Mouse (Mus musculus) right cerebral cortex, postnatal 4 days (tissue): ENCODE data around the gene Syt8.
"Not testable (repeated sequence)": the region's sequence is repeated elsewhere in the genome, so short reads cannot be mapped to it uniquely, and the experiment has no call there.

Experiments
- DNase-seq: peaks from one replicate; pipeline ENCODE4 v3.0.0-alpha.2; 2022

Syt8 gene

GRCm38 (mm10) chr7:142434137-142434865 lies at the start of gene Syt8:
Syt8 (plus strand) TSS chr7:142434850.
- DNase-seq: no peak

DNA sequence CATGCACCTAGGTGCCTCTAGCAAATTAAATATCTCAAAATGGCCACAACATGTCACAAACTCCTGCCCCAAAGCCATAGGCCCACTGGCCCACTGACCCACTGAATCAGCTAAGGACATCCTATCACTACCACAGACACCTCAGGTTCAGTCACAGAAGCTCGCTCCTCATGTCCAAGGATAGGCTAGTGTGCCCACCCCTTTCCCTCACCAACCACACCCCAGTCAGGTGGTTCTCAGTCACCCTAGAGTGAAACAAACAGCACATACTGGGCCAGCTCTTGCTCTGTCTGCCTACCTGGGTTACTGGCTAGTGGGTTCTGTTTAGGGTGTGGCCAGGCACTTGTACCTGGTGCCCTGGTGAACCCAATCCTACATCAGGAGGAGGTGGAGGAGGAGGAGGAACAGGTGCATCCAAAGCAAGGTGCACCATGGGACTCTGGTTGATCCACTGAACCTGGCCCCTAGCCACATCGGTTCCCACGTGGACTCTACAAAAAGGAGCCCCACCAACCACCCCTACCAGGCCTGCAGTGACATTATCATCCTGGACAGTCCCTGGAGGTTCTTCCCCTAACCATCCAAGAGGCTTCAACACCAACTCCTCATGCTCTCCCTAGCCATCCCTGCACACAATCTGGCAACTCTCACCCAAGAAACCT lies 48.8 kb upstream of the Syt8 start:
- DNase-seq: no peak

DNA sequence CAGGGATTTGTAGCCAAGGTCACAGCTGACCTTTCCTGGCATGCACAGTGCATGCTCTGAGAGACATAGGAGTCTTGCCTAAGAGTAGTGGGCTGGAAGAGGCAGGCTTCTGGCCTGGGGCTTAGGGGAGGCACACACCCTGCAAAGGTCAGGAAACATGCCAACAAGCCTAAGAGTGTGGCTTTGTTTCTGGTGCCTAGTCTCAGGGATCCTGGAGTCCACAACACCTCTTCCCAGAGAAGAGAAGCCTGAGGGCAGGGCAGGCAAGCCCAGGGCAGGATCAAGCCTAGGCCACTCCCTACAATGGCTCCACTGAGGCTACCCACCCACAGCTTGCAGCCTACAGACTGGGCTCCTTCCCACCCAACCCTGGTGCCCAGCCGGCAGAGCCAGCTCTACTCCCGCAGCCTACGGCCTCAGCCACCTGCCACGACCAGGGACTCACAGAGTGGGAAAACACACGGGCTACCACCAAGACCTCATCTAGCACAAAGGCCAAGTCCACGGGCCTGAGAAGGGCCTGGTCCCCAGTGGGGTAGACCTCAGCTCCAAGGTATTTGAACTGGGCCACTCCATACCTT lies 47.9 kb upstream of the Syt8 start:
- DNase-seq: no peak

- peak; percentile 95 for DNase-seq
Observed at GRCm38 (mm10) chr7:142387419-142388148, 47.1 kb upstream of the Syt8 start, which contains the start of gene Ctsd. Ctsd (minus strand) TSS chr7:142388038.

DNA sequence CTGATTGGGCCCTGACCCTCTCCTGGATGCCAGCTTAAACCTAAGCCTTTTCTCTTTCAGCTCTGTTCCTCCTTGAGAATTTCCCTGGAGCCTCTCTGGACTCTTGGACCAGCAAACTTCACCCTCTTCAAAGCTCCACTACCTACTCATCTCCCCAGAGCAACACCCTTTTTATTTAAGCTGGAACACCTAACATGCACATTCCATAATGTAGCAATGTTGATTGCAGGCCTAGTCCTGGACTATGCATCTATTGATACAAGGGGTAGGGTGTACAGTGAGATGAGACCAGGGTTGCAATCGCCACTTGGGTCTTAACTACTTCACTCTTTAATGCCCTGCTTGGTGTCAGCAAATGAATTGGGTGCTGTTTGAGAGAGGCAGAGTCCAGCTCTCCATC lies 46.5 kb upstream of the Syt8 start:
- DNase-seq: no peak

DNA sequence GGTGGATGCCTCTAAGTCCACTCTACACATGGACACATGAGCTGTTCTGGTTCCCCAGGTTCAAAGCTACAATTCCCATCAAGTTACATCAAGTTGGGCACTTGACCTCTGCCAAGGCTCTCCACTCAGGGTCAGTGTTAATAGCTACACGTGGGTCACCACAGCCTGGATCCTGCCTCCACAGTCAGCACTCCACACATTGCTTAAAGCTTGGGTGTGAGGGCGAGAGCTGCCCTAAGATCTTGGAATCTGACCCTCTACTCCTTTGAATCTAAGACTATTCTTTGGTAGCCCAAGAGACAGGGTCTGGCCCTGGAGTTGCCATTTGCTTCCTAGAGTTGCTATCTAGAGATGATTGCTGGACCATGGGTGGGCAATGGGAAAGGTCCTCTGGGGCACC lies 45.9 kb upstream of the Syt8 start:
- no peak for DNase-seq

DNA sequence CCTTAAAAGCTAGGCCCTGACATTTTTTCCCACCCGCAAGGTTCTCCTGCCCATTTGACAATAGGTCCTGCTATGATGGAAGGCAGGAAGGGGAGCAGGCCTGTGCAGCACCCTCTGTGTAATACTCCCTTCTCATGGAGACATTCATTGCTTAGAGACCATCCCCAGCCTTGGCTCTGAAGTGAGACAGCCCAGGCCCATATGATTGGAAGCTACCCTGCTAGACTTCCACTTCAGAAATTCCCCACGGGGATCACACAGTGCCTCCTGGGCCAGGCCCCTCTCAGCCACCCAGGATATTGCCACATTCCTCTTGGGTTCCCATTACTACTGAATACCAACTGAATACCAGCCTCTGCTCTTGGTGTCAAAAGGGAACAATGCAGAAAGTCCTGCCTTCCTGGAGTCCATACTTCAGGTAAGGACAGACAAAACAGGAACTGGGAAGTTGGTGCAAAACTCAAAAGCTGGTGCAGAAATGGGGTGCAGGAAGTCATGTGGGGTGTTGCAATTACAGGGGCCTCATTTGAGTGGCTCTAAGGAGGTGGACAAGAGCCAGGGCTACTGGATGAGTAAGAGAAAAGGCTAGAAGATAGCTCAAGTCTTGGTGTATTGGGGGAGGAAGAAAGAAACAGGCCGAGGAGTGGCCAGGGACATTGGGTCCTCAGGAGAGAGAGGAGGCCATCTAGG lies 44.5 kb upstream of the Syt8 start:
- no peak for DNase-seq

- DNase-seq: no peak
Observed at GRCm38 (mm10) chr7:142391108-142391507, 43.5 kb upstream of the Syt8 start.

DNA sequence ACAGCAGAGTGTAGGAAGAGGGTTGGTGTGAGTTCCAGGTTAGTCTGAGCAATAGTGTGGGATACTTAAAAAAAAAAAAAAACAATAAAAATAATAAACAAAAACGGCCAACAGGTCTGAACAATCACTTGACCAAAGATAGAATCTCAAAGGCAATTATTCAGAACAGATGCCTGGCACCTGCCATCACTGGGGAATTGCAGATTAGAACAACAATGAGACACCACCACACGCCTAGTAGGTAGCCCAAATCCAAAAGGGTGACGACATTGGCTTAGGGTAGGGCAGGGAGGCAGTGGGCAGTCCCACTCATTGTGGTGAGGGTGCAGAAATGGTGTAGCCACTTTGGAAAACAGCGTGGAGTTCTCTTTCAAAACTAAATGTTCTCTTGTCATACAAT lies 43.0 kb upstream of the Syt8 start:
- DNase-seq: no peak

DNA sequence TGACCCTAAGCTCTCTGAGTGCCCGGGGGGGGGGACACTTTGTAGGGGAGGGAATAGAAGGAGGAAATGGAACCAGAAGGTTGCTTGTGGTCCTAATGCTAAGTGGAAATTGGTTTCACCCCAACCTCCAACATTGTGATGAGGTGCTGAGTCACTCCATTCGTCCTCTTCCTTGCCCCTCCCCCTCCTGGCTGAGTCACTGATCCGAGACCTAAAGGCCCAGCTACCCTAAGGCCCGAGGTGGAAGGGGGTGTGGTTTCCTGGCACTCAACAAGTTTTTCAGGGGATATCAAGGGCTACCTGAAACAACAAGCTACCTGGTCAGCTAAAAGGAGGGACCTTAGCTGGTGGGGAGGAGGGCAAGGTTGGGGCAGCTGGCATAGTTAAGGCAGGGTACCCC lies 41.5 kb upstream of the Syt8 start:
- DNase-seq: no peak

DNA sequence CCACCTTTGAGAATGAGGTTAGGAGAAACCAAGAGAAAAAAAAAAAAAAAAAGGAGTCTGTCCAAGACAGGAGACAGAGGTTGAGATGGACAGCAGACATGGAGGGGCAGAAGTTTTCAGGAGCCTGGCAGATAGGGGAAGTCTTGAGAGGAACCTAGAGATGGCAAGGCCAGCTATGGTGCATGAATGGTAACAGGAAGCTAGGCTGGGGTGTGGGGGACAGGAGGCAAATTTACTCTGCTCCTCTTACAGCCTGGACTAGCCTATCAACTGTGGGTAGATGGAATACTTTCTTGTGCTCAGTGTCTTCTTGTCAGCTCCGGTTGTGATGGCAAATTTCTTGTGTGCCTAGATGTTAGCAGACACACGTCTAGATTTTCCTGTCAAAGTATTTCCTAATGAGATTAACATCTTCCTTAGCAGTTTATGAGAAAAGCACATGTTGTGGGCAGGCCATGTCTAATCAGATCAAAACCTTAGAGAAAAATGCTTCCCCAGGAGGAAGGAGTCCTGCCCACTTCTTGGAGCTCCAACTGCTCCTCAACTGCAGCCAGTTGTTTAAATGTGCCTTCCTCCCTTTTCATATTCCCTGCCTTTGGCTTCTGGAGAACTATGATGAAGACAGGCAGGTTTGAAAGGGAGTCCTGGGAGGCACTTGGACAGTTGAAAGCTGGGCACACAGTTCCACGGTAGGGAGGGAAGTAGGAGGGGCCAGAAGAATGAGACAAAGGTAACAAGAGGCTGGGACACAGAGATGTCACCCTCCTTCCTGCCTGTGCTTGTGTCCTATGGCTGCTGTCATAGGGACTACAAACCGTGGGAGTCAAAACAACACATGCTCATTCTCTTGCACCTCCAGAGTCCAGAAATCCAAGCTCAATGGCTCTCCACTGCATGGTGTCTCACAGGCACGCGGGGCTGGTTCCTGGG lies 40.1 kb upstream of the Syt8 start:
- no peak for DNase-seq

GRCm38 (mm10) chr7:142395472-142395871 lies 39.2 kb upstream of the Syt8 start:
- DNase-seq: no peak

DNA sequence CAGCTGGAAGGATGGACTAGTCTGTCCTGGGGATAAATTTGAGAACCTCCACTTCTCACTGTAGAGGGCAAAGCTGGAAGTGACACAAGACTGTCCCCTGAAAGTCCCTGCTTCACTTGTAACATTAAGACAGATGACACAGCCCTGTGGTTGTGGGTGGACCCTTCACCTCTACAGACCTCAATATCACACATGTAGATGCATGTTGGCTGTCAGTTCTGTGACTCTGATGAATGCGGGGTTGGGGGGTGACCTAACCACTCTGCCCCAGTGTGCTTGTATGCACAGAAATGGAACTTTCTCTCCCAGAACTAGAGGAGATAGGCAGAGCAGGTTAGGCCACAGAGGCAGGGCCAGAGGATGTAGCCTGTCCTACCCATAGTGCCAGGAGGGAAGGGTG lies 38.0 kb upstream of the Syt8 start:
- DNase-seq: no peak

DNA sequence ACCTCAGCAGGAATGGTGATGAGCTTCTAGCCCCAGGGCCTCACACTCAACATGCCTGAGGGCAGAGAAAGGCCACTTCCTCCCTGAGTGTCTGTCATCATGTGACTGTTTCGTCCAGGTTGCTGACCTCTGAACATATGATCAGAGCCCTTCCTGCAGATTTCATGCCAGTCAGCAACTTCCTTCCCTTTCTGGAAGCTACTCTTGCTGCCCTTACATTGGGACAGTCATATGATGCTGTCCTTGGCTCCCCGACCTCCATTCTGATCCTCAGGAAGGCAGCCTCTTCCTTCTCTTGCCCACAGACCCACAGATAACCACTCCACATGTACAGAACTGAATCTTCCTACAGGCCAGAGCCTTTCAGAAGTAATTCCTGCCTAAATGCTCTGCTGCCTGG lies 36.6 kb upstream of the Syt8 start:
- DNase-seq: no peak

- no peak for DNase-seq
Observed at GRCm38 (mm10) chr7:142399250-142399649, 35.4 kb upstream of the Syt8 start.

- no peak for DNase-seq
Observed at GRCm38 (mm10) chr7:142400112-142400749, 34.4 kb upstream of the Syt8 start.

DNA sequence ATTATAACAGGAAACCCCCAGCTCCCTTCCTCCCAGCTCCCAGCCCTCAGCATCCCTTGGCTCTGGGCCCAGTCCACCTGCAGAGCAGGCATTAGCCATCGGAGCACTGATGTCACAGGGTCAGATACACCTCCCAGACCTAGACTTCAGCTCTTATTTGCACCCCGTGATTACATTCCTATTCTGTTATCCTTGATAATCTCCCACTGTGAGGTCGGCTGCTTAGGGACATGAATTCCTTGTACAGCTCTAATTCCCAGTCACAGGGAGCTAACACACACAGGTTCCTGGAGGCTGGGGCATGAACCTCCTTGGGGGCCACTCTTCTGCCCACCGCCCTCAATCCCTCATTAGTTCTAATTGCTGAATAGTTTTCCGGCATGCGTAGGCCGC lies 33.9 kb upstream of the Syt8 start:
- peak; percentile 25 for DNase-seq

- DNase-seq: no peak
Observed at GRCm38 (mm10) chr7:142403591-142403990, 31.1 kb upstream of the Syt8 start.

- DNase-seq: not testable (repeated sequence)
Observed at GRCm38 (mm10) chr7:142405134-142405533, 29.5 kb upstream of the Syt8 start.

DNA sequence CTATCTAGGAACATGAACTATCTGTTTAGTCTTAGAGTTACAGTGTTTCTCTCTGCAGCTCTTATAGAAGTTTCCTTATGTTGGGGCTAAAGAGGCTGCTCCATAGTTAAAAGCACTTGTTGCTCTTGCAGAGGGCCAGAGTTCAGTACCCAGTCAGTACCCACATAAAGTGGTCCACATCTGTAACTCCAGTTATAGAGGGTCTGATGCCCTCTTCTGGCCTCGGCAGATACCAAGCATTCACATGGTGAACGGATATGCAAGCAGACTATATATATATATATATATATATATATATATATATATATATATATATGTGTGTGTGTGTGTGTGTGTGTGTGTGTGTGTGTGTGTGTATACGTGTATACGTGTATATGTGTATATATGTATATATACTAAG lies 26.7 kb upstream of the Syt8 start:
- no peak for DNase-seq

DNA sequence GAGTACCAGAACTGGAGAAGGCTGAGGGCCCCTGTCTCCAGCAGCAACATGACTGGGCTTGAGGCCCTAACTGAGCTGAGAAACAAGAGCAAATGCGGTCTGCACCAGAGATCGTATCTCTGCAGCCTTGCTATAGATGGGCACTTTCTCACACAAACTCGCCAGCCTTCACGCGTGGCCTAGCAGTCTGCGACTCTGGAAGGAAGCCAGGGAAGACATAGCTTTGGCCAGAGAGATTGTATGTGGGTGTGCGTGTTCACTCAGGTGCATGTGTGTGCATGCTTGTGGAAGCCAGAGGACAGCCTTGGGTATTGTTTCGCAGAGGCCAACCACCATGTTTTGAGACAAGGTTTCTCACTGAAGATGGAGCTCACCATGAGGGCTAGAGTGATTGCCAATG lies 26.0 kb upstream of the Syt8 start:
- DNase-seq: no peak
